Mouse (Mus musculus) erythroblast, embryonic 14.5 days (primary cell): ENCODE data around the gene Klhl20. TPM values are rescaled to one million over a fixed set of nuclear protein-coding genes. Genes with fewer than 3 reads are reported as not detected.
"Not testable (repeated sequence)": the region's sequence is repeated elsewhere in the genome, so short reads cannot be mapped to it uniquely, and the experiment has no call there.

Experiments
- H3K27me3 ChIP-seq: 2 replicates; pipeline ENCODE4 v1.6.1; 2012; ENCODE audit warnings: inconsistent platforms; ENCODE audit not compliant: control insufficient read depth
- H3K36me3 ChIP-seq: 2 replicates; pipeline ENCODE4 v1.6.1; 2012; ENCODE audit warnings: mild to moderate bottlenecking, inconsistent platforms; ENCODE audit not compliant: control insufficient read depth
- H3K4me1 ChIP-seq: 2 replicates; pipeline ENCODE4 v1.6.1; 2012; ENCODE audit warnings: inconsistent platforms; ENCODE audit not compliant: control insufficient read depth
- H3K4me3 ChIP-seq: replicated peaks from 2 replicates; pipeline ENCODE3; 2012; ENCODE audit warnings: moderate library complexity, mild to moderate bottlenecking, inconsistent platforms
- H3K9me3 ChIP-seq: 2 replicates; pipeline ENCODE4 v1.6.1; 2012; ENCODE audit warnings: low read length, inconsistent platforms, mixed read lengths; ENCODE audit not compliant: control insufficient read depth
- GATA1 ChIP-seq: IDR thresholded peaks from 2 replicates; pipeline ENCODE4 v1.6.1; 2012; ENCODE audit warnings: low read length, inconsistent platforms, mixed read lengths
- TAL1 ChIP-seq: IDR thresholded peaks from 3 replicates; pipeline ENCODE4 v1.6.1; 2012; ENCODE audit warnings: low read length, inconsistent platforms, mixed read lengths
- polyA plus RNA-seq: library from polyadenylated mRNA; stranded (reverse); fragments of >175 nt; gene quantifications from 2 replicates; pipeline ENCODE4 v1.2.3, GENCODE M21; 2012

Klhl20 gene
- 0.02 and 0.03 TPM in 2 replicates for polyA plus RNA-seq

DNA sequence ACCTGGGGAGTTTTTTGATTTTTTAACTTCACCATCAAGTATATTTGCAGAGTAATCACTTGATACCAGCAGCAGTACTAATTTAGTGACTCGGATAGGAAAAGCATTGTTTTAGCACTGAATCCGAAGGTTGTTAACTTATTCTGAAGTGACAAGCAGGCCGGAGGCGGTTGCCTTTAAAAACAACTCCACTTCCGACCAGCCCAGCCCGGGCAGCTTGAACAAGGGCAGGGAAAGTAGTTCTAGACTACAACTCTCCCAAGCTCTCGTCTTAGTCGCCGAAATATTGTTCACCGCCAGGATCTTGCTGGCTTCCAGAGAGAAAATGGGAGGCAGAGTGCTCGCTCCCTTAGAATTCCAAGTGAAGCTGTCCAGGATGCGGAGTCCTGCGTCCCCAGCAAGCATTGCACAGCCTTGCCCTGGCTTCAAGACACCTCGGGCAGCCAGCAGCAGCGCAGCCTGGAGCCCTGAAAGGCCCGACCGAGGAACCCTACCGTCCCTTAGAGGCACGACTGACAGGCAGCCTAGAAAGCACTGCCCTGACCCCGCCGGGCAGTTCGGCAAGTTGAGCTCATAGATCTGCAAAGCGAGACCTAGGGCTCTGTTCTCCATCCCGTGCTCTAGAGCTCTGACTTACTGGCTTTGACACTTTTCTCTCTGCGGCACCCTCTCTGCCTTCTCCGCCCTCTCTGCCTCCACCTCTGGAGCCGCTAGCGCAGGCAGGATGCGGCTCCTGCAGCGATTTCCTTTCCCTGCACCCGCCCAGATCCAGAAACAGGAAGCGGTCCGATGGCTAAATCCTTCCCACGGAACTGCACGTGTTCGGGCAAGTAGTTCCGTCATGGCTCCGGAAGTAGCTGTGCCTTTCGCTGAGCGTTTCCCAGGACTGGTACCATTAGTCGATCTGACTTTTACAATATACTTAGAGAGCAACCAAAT lies at the start of gene Klhl20:
Klhl20 (minus strand) TSS at position 786 of the 939 bp plus-strand sequence.
- Histone ChIP-seq H3K9me3 (no peaks in the 10 kb centered on the region), H3K27me3 (0 out of 2 replicates have a peak, but pooled peaks cover 2% of the 10 kb centered on the region), H3K4me3 (peak within 1 kb of the TSS; percentile 82), H3K36me3 (peaks cover 10% of the 10 kb centered on the region), H3K4me1 (peaks cover 27% of the 10 kb centered on the region)
- TF ChIP-seq GATA1 (no peak), TAL1 (no peak)

DNA sequence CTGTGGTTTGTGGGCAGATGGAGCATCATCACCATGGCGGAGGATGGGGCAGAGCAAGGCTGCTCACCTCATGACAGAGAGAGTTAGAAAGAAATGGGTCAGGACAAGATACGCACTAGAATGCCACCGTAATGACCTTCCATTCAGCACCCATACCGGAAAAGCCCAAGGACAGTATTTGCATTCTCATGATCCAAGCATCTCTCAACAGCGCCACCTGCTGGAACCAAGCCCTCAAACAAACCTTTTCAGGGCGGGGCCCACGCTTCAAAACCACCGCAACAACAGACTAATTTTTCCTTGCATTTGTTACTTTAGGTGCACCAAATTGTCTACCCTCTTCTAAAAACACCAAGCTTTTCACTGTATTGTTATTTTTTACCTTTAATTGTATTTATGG lies 49.4 kb upstream of the Klhl20 start:
- no peak for TF ChIP-seq GATA1
- no peak for TF ChIP-seq TAL1
- Histone ChIP-seq H3K4me3 (no peak overlapping the region), H3K27me3 (no peaks in the 10 kb centered on the region), H3K4me1 (no peaks in the 10 kb centered on the region; the same call in none of the 2 replicates), H3K36me3 (no peaks in the 10 kb centered on the region), H3K9me3 (no peaks in the 10 kb centered on the region)

GRCm38 (mm10) chr1:161170651-161171050 lies 39.3 kb upstream of the Klhl20 start:
- peak overlapping the region; percentile 43 for H3K4me3 ChIP-seq
- TF ChIP-seq TAL1 (no peak), GATA1 (no peak)
- H3K4me1 ChIP-seq: peaks cover 5% of the 10 kb centered on the region; the same call in 1 of the 2 replicates
- peaks cover 82% of the 10 kb centered on the region for H3K27me3 ChIP-seq
- H3K36me3 ChIP-seq: no peaks in the 10 kb centered on the region
- no peaks in the 10 kb centered on the region for H3K9me3 ChIP-seq

- no peak for TF ChIP-seq TAL1
- no peak for TF ChIP-seq GATA1
- Histone ChIP-seq H3K27me3 (peaks cover 5% of the 10 kb centered on the region; the same call in 1 of the 2 replicates), H3K4me1 (peaks cover 4% of the 10 kb centered on the region), H3K36me3 (no peaks in the 10 kb centered on the region), H3K9me3 (no peaks in the 10 kb centered on the region), H3K4me3 (no peak overlapping the region)
These were observed 29.0 kb upstream of the Klhl20 start for GRCm38 (mm10) chr1:161160266-161160665.

DNA sequence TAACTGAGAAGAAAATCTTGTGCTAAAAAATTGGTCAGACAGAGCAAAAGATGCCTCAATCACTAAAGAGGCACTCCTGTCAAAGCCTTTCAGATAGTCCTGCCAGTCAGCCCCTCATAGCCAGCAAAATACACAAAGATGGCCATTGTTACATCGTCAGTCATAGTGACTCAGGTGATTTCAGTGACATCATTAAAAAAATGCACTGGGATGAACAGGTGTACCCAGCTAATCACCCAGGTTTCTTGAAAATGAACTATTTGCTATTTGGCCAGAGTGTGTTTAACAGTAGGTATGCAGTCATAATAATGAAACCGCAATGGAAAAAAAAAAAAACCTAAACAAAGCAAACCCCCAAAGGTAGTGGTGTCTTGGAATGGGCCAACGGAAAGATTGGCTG lies 27.9 kb upstream of the Klhl20 start, which contains the start of gene Tex50:
Tex50 (minus strand) TSS at position 101 of the 400 bp plus-strand sequence.
- no peaks in the 10 kb centered on the region for H3K36me3 ChIP-seq
- TF ChIP-seq GATA1: no peak
- TF ChIP-seq TAL1: no peak
- no peak within 1 kb of the TSS for H3K4me3 ChIP-seq
- peaks cover 4% of the 10 kb centered on the region for H3K4me1 ChIP-seq
- H3K27me3 ChIP-seq: peaks cover 5% of the 10 kb centered on the region; the same call in 1 of the 2 replicates
- no peaks in the 10 kb centered on the region for H3K9me3 ChIP-seq

- H3K4me1 ChIP-seq: peaks cover 4% of the 10 kb centered on the region
- no peaks in the 10 kb centered on the region for H3K9me3 ChIP-seq
- H3K4me3 ChIP-seq: no peak overlapping the region
- peaks cover 5% of the 10 kb centered on the region; the same call in 1 of the 2 replicates for H3K27me3 ChIP-seq
- TF ChIP-seq TAL1: no peak
- TF ChIP-seq GATA1: no peak
- H3K36me3 ChIP-seq: no peaks in the 10 kb centered on the region
These were observed 25.2 kb upstream of the Klhl20 start for GRCm38 (mm10) chr1:161156546-161156945.

GRCm38 (mm10) chr1:161151098-161151497 lies 19.8 kb upstream of the Klhl20 start:
- H3K36me3 ChIP-seq: no peaks in the 10 kb centered on the region
- TF ChIP-seq TAL1 (no peak), GATA1 (no peak)
- H3K27me3 ChIP-seq: peaks cover 3% of the 10 kb centered on the region; the same call in 1 of the 2 replicates
- no peaks in the 10 kb centered on the region for H3K9me3 ChIP-seq
- no peaks in the 10 kb centered on the region for H3K4me1 ChIP-seq
- no peak overlapping the region for H3K4me3 ChIP-seq

DNA sequence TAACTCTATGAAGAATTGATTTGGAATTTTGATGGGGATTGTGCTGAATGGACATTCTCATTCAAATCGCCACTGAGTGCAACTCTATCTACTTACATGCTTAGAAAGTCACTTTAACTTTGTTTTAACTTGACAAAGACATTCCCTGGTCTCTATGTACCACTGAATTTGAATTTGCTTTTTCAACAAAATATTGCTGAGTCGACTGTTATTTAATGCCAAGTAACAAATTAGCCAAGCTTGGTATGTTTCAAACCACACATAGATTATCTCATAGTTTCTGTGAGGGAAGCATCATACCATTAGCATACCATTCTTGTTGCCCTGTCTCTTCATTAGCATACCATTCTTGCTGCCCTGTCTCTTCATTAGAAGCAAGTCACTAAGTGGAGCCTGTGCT lies 16.6 kb upstream of the Klhl20 start:
- no peak overlapping the region for H3K4me3 ChIP-seq
- H3K36me3 ChIP-seq: no peaks in the 10 kb centered on the region
- H3K27me3 ChIP-seq: peaks cover 10% of the 10 kb centered on the region
- H3K9me3 ChIP-seq: no peaks in the 10 kb centered on the region
- TF ChIP-seq GATA1 (no peak), TAL1 (no peak)
- H3K4me1 ChIP-seq: no peaks in the 10 kb centered on the region

DNA sequence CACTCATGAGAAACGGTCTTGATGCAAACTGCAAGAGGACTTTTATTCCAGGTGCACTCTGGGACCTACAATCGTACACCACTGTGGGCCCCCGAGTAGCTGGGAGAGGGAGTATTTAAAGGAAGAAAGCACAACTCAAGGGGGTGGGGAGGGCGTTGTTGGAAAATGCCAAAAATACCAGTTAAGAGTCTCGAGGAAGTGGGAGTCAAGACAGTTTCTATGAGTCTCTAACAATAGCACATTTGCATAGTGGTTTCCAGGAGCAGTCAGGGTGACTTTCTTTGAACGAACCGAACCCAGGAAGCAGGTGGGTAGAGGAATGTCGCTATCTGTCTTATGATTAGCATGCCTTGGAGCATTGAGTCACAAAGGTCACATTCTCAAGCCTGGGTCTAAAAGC lies 14.3 kb upstream of the Klhl20 start:
- H3K4me3 ChIP-seq, H3K4me1 ChIP-seq, H3K36me3 ChIP-seq, H3K9me3 ChIP-seq: not testable (repeated sequence)
- peaks cover 25% of the 10 kb centered on the region for H3K27me3 ChIP-seq
